Mouse (Mus musculus) myocyte (in vitro differentiated cells): Measurements from ENCODE around the gene Sowaha. TPM values are rescaled to one million over a fixed set of nuclear protein-coding genes. Genes with fewer than 3 reads are reported as not detected.

Source experiments
- H3K27me3 ChIP-seq: one replicate; pipeline ENCODE4 v1.6.1; 2011; ENCODE audit not compliant: control insufficient read depth, insufficient read depth, insufficient read length
- H3K36me3 ChIP-seq: one replicate; pipeline ENCODE4 v1.6.1; 2011; ENCODE audit not compliant: control insufficient read depth, insufficient read depth
- H3K4me2 ChIP-seq: one replicate; pipeline ENCODE4 v1.6.1; 2011; ENCODE audit warnings: low read depth, control low read depth
- H3K4me3 ChIP-seq: one replicate; pipeline ENCODE4 v1.5.1; 2011; ENCODE audit warnings: mild to moderate bottlenecking, control low read depth, moderate library complexity
- H3K79me2 ChIP-seq: one replicate; pipeline ENCODE4 v1.6.1; 2011; ENCODE audit not compliant: control insufficient read depth, insufficient read depth
- H3ac ChIP-seq: one replicate; pipeline ENCODE4 v1.6.1; 2011; ENCODE audit not compliant: control insufficient read depth, insufficient read length
- CEBPB ChIP-seq: IDR thresholded peaks from 2 replicates; pipeline ENCODE4 v1.6.1; 2011; ENCODE audit warnings: mild to moderate bottlenecking, moderate library complexity; ENCODE audit not compliant: poor library complexity, insufficient read depth, severe bottlenecking
- E2F4 ChIP-seq: IDR thresholded peaks from one replicate; pipeline ENCODE4 v1.6.1; 2011; ENCODE audit warnings: mild to moderate bottlenecking, control low read depth, moderate library complexity; ENCODE audit not compliant: insufficient read depth
- MAX ChIP-seq: IDR thresholded peaks from one replicate; pipeline ENCODE4 v1.6.1; 2011; ENCODE audit warnings: low read depth, mild to moderate bottlenecking, control low read depth
- MYOD1 ChIP-seq, 3 experiments: IDR thresholded peaks; one replicate each; pipeline ENCODE4 v1.6.1; 2011; ENCODE audit warnings: control low read depth in 2 of 3, low read depth in 2 of 3, mild to moderate bottlenecking in 2 of 3, moderate library complexity in 1 of 3; ENCODE audit not compliant: insufficient read length in 2 of 3, control insufficient read depth in 1 of 3
- MYOG ChIP-seq, 3 experiments: IDR thresholded peaks; one replicate each; pipeline ENCODE4 v1.6.1; 2011; ENCODE audit warnings: control low read depth in 2 of 3, low read depth in 2 of 3, mild to moderate bottlenecking in 2 of 3; ENCODE audit not compliant: insufficient read length in 2 of 3, control insufficient read depth in 1 of 3, insufficient read depth in 1 of 3
- POLR2A ChIP-seq: IDR thresholded peaks from one replicate; pipeline ENCODE4 v1.6.1; 2011; ENCODE audit warnings: low read depth, mild to moderate bottlenecking, control low read depth, moderate library complexity; ENCODE audit not compliant: insufficient read length
- POLR2AphosphoS2 ChIP-seq: IDR thresholded peaks from one replicate; pipeline ENCODE4 v1.6.1; 2011; ENCODE audit warnings: low read depth, control low read depth; ENCODE audit not compliant: insufficient read length
- REST ChIP-seq: IDR thresholded peaks from one replicate; pipeline ENCODE4 v1.6.1; 2011; ENCODE audit warnings: mild to moderate bottlenecking, control low read depth, moderate library complexity; ENCODE audit not compliant: insufficient read depth, insufficient read length
- SRF ChIP-seq: IDR thresholded peaks from one replicate; pipeline ENCODE4 v1.6.1; 2011; ENCODE audit warnings: low read depth; ENCODE audit not compliant: control insufficient read depth, insufficient read length
- TCF12 ChIP-seq: IDR thresholded peaks from one replicate; pipeline ENCODE4 v1.6.1; 2011; ENCODE audit warnings: mild to moderate bottlenecking, control low read depth; ENCODE audit not compliant: poor library complexity, insufficient read depth, severe bottlenecking
- TCF3 ChIP-seq: IDR thresholded peaks from one replicate; pipeline ENCODE4 v1.6.1; 2011; ENCODE audit warnings: low read depth, control low read depth; ENCODE audit not compliant: insufficient read length
- USF1 ChIP-seq: IDR thresholded peaks from one replicate; pipeline ENCODE4 v1.6.1; 2011; ENCODE audit warnings: low read depth, mild to moderate bottlenecking, control low read depth, moderate library complexity
- polyA plus RNA-seq: library from polyadenylated mRNA; unstranded; fragments of >200 nt; fragmentation: generic; extraction: Trizol; gene quantifications from one replicate; pipeline ENCODE4 v1.2.1, GENCODE M21; 2012; ENCODE audit warnings: missing spikeins

Sowaha gene
- polyA plus RNA-seq: not detected

DNA sequence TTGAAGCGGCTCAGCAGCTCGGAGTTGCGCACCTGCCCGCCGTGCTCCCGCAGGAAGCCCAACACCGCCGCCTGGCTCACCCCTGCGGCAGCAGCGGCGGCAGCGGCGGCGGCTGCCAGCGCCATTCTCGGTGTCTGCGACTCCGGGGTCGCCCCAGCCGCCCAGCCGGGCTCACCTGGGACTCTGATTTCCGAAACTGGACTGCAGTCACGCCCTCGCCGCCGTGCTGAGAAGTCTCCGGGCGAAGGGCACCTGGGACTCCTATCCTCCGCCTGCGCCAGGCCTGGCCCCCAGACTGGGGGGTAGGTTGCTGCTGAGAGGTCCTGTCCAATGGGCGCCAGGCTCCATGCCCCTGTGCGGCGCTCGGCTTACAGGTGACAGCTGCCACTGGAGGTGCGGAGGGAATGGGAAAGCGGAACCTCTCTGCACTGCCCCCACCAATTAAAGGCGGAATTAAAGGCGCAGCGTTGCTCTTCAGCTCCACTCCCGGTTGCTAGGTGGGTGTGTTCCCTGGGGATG, at the start of gene Sowaha, which contains the start of gene Gm9945:
TSS of gene Sowaha (minus strand) at position 492 of the 519 bp plus-strand sequence.
TSS of gene Gm9945 (plus strand) at position 384 of the 519 bp plus-strand sequence.
- no peaks in the 10 kb centered on the region for H3K36me3 ChIP-seq
- H3K4me3 ChIP-seq: no peak within 1 kb of the TSS
- peaks cover under 1% of the 10 kb centered on the region for H3K27me3 ChIP-seq
- H3K79me2 ChIP-seq: no peaks in the 10 kb centered on the region
- H3ac ChIP-seq: no peak within 1 kb of the TSS
- TF ChIP-seq POLR2AphosphoS2 (no peak), CEBPB (no peak), TCF3 (no peak), E2F4 (no peak), MYOG (IDR thresholded peaks at IDR 0.05; ENCODE audit: control insufficient read depth in 1 of 3, insufficient read depth in 1 of 3, insufficient read length in 2 of 3, low read depth in 2 of 3) (no peak), MYOD1 (IDR thresholded peaks at IDR 0.05; ENCODE audit: control insufficient read depth in 1 of 3, insufficient read length in 2 of 3, low read depth in 2 of 3) (no peak), SRF (no peak), TCF12 (no peak), REST (no peak), POLR2A (no peak), MAX (no peak)
- H3K4me2 ChIP-seq: no peak within 1 kb of the TSS

DNA sequence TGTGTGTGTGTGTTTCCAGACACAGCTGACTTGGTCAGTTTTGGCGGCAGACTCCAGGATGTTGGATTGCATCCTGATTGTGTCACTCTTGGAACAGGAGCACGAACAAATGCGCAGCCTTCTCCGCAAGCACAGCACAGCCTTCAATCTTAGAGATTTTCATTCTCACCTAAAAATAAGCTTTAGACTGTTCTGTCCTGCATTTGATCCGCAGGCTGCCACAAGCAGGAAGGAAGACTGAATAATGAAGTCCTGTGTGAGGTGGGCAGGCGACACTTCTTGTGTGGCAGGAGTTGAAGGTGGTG, 49.1 kb upstream of the Sowaha start:
- no peaks in the 10 kb centered on the region for H3K27me3 ChIP-seq
- no peak overlapping the region for H3K4me3 ChIP-seq
- peaks cover 75% of the 10 kb centered on the region for H3K79me2 ChIP-seq
- peak; percentile 56; the same call in 1 of the 2 replicates for TF ChIP-seq CEBPB
- TF ChIP-seq MAX: no peak
- no peak for TF ChIP-seq TCF3
- TF ChIP-seq MYOD1 (IDR thresholded peaks at IDR 0.05; ENCODE audit: control insufficient read depth in 1 of 3, insufficient read length in 2 of 3, low read depth in 2 of 3): no peak
- peak; percentile 1 for TF ChIP-seq TCF12
- peak in 1 of 3 experiments; percentile 54 for TF ChIP-seq MYOG (IDR thresholded peaks at IDR 0.05; ENCODE audit: control insufficient read depth in 1 of 3, insufficient read depth in 1 of 3, insufficient read length in 2 of 3, low read depth in 2 of 3)
- no peak for TF ChIP-seq POLR2A
- no peak for TF ChIP-seq REST
- no peak for TF ChIP-seq SRF
- no peak overlapping the region for H3K4me2 ChIP-seq
- no peak overlapping the region for H3ac ChIP-seq
- no peaks in the 10 kb centered on the region for H3K36me3 ChIP-seq

- Histone ChIP-seq H3ac (no peak overlapping the region), H3K79me2 (peaks cover 81% of the 10 kb centered on the region), H3K4me3 (no peak overlapping the region), H3K36me3 (no peaks in the 10 kb centered on the region), H3K27me3 (no peaks in the 10 kb centered on the region), H3K4me2 (no peak overlapping the region)
- TF ChIP-seq REST (no peak), USF1 (no peak), MYOG (IDR thresholded peaks at IDR 0.05; ENCODE audit: control insufficient read depth in 1 of 3, insufficient read depth in 1 of 3, insufficient read length in 2 of 3, low read depth in 2 of 3) (peak in 1 of 3 experiments; percentile 35), SRF (no peak), E2F4 (no peak)
Measured at GRCm38 (mm10) chr11:53528397-53529252, 48.6 kb upstream of the Sowaha start.

- H3K4me2 ChIP-seq: no peak overlapping the region
- H3ac ChIP-seq: no peak overlapping the region
- no peaks in the 10 kb centered on the region for H3K27me3 ChIP-seq
- no peak overlapping the region for H3K4me3 ChIP-seq
- no peaks in the 10 kb centered on the region for H3K36me3 ChIP-seq
- H3K79me2 ChIP-seq: peaks cover 100% of the 10 kb centered on the region
- TF ChIP-seq MYOD1 (IDR thresholded peaks at IDR 0.05; ENCODE audit: control insufficient read depth in 1 of 3, insufficient read length in 2 of 3, low read depth in 2 of 3) (peak in 1 of 3 experiments; percentile 2), TCF3 (no peak), SRF (no peak), MYOG (IDR thresholded peaks at IDR 0.05; ENCODE audit: control insufficient read depth in 1 of 3, insufficient read depth in 1 of 3, insufficient read length in 2 of 3, low read depth in 2 of 3) (peak in 1 of 3 experiments; percentile 22)
Measured at GRCm38 (mm10) chr11:53525461-53525860, 45.4 kb upstream of the Sowaha start.

DNA sequence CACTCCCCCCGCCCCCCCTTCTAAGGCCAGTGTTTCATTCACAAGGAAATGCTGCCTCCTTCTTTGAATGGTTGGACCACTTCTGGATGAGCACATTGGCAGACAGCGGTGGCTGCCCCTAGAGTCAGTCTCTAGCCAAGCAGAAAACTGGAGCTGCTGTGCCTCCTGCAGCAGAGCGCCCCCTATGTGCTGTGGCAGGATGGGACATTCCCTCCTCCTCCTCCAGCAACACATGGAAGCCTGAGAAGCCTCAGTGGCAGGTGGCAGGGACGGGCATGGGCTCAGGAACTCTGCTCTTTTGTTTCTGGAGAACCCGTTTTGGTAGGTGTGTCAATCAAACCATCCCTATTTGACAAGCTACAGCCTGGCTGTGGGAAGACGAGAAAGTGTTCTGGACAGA, 44.8 kb upstream of the Sowaha start:
- peaks cover 99% of the 10 kb centered on the region for H3K79me2 ChIP-seq
- TF ChIP-seq SRF: no peak
- no peak for TF ChIP-seq POLR2A
- TF ChIP-seq E2F4: no peak
- no peak for TF ChIP-seq CEBPB
- TF ChIP-seq MYOG (IDR thresholded peaks at IDR 0.05; ENCODE audit: control insufficient read depth in 1 of 3, insufficient read depth in 1 of 3, insufficient read length in 2 of 3, low read depth in 2 of 3): peak in 2 of 3 experiments; percentile 70 to 90
- TF ChIP-seq TCF3: no peak
- no peak for TF ChIP-seq MAX
- TF ChIP-seq REST: no peak
- no peak for TF ChIP-seq POLR2AphosphoS2
- TF ChIP-seq MYOD1 (IDR thresholded peaks at IDR 0.05; ENCODE audit: control insufficient read depth in 1 of 3, insufficient read length in 2 of 3, low read depth in 2 of 3): peak; percentile 12 to 78 (median 36)
- no peaks in the 10 kb centered on the region for H3K36me3 ChIP-seq
- H3K4me2 ChIP-seq: no peak overlapping the region
- H3K27me3 ChIP-seq: no peaks in the 10 kb centered on the region
- H3K4me3 ChIP-seq: no peak overlapping the region
- no peak overlapping the region for H3ac ChIP-seq
